Mouse (Mus musculus) heart, embryonic 15.5 days (tissue): ENCODE data around the gene Sppl2b. TPM values are rescaled to one million over a fixed set of nuclear protein-coding genes. Genes with fewer than 3 reads are reported as not detected.

ENCODE experiments used
- ATAC-seq: fragments of 200-750 bp; cut with Nextera tagmentation; replicated peaks from 2 replicates; pipeline ENCODE4 v1.8.0; 2017; ENCODE audit warnings: low read depth, moderate TSS enrichment; ENCODE audit not compliant: insufficient number of reproducible peaks, insufficient read depth, low FRiP score
- H3K27ac ChIP-seq: fragments of 300-500 bp; sonication (generic); 2 replicates; pipeline ENCODE4 v1.5.1; 2015; ENCODE audit warnings: mild to moderate bottlenecking, inconsistent platforms
- H3K27me3 ChIP-seq: fragments of 300-500 bp; sonication (generic); 2 replicates; pipeline ENCODE4 v1.6.1; 2015; ENCODE audit warnings: inconsistent platforms
- H3K36me3 ChIP-seq: fragments of 300-500 bp; sonication (generic); 2 replicates; pipeline ENCODE4 v1.6.1; 2015; ENCODE audit warnings: mild to moderate bottlenecking, inconsistent platforms
- H3K4me1 ChIP-seq: fragments of 300-500 bp; sonication (generic); replicated peaks from 2 replicates; pipeline ENCODE4 v1.6.1; 2015; ENCODE audit warnings: inconsistent platforms
- H3K4me2 ChIP-seq: fragments of 300-500 bp; sonication (generic); 2 replicates; pipeline ENCODE4 v1.6.1; 2015; ENCODE audit warnings: inconsistent platforms, mild to moderate bottlenecking, moderate library complexity
- H3K4me3 ChIP-seq: fragments of 300-500 bp; sonication (generic); 2 replicates; pipeline ENCODE4 v1.5.1; 2015; ENCODE audit warnings: mild to moderate bottlenecking, inconsistent platforms
- H3K9ac ChIP-seq: fragments of 300-500 bp; sonication (generic); 2 replicates; pipeline ENCODE4 v1.6.1; 2015; ENCODE audit warnings: mild to moderate bottlenecking, inconsistent platforms
- H3K9me3 ChIP-seq: fragments of 300-500 bp; sonication (generic); replicated peaks from 2 replicates; pipeline ENCODE4 v1.6.1; 2016; ENCODE audit warnings: inconsistent platforms
- WGBS: fragments of 180-500 bp; shearing (Covaris S2); methylation state at CpG from one replicate; pipeline ENCODE4 v1.1.7; 2015; ENCODE audit warnings: mixed read lengths; 5-methylcytosine and 5-hydroxymethylcytosine counted together
- polyA plus RNA-seq: library from polyadenylated mRNA; unstranded; fragments of >200 nt; fragmentation: Nextera tagmentation; extraction: Ambion mirVana; gene quantifications from 2 replicates; pipeline ENCODE4 v1.2.1, GENCODE M21; 2015

Sppl2b gene
- polyA plus RNA-seq, 1 experiment from 2014 or later = 23.1 TPM

DNA sequence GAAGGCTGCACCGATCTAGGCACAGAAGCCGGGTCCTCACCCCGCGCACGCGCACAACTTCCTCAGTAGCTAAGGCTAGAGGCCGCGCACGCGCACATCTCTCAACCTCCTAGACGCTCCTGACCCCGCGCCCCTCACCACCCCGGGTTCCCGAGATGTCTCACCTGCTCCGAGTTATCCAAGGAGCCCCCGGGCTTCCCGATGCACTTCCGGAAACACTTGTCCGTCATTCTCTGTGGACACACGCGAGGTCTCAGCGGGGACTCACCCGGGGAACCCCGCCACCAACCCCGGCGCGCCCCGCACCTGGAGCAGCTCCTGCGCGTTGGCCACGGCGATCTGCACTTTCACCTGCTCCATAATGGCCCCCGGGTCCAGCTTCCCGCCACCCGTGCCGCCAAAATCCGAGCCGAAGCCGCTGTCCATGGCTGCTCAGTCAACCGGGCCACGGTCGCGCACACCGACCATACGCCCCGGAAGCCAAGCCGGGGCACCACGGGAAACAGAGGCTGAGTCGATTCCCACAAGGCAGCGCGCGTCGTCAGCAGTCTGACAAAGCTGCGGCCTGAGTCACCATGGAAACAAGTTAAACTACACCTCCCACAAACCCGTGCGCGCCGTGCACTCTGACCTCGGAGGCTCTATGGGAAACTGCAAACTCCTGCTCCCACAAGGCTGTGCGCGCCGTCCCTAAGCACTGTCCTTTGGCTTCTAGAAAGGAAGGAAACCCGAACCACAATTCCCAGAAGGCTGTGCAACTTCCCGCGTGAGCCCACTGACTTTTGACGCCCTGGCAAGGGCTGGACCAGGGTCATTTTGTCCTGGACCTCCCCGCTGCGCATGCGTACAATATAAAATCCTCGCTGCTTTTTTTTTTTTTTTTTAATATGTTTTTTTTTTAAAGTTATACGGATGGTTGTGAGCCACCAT, 45.5 kb downstream of the Sppl2b start, which contains the start of gene Timm13:
TSS of gene Timm13 (minus strand) at position 652 of the 930 bp plus-strand sequence.
- under 1% methylated on average over 72 of the region's 72 CpGs for WGBS
- Histone ChIP-seq H3K27me3 (0 out of 2 replicates have a peak, but pooled peaks cover 5% of the 10 kb centered on the region), H3K36me3 (peaks cover 30% of the 10 kb centered on the region), H3K9ac (peak within 1 kb of the TSS; percentile 95), H3K4me2 (peak within 1 kb of the TSS; percentile 96), H3K4me3 (peak within 1 kb of the TSS; percentile 98), H3K9me3 (no peaks in the 10 kb centered on the region), H3K27ac (peak within 1 kb of the TSS; percentile 89), H3K4me1 (peaks cover 31% of the 10 kb centered on the region)
- peak; percentile 96 for ATAC-seq

DNA sequence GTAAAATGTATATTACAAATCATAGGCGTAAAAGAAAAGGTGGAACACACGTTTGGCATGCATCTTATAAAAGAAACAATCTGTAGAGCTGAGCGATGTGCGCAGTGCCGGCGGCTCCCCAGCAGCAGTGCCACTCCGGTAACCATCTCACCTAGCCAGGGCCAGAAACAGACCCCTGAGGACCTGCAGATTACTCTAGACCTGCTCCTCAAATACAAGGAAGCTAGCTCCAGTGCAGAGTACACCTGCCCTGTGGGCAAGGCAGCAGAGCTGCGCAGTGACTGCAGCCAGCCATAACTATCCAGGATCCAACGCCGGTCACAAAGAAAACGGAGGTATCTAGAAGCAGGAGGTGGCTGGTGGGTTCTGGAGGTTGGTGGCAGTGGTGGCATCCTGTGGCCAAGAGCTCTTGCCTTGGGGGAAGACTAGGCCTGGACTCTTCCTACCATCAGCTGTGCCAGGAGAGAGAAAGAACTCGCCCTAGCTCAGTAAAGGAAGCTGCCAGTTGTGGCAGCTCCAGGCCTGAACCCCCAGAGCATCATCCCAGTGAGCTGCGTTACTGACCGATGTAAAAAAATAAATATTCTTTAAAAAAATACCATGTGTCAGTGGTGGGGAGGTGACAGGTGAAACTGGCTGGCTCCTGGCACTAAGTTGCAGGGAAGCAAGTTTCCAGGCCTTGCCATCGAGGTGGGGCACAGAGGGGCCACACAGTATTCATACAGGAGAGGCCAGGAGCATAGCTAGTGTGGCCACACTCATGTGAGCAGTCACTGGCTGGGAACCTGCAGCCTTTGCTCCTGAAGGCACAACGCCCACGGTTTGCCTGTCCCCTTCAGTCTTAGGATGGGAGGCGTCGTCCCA, 46.6 kb downstream of the Sppl2b start:
- Histone ChIP-seq H3K27ac (peak overlapping the region; percentile 65), H3K9me3 (no peaks in the 10 kb centered on the region), H3K9ac (peak overlapping the region; percentile 38; the same call in 1 of the 2 replicates), H3K4me2 (peak overlapping the region; percentile 96), H3K4me3 (peak overlapping the region; percentile 98), H3K27me3 (0 out of 2 replicates have a peak, but pooled peaks cover 5% of the 10 kb centered on the region), H3K4me1 (peaks cover 31% of the 10 kb centered on the region), H3K36me3 (peaks cover 37% of the 10 kb centered on the region)
- ATAC-seq = no peak
- WGBS = 87% methylated on average over 19 of the region's 19 CpGs

DNA sequence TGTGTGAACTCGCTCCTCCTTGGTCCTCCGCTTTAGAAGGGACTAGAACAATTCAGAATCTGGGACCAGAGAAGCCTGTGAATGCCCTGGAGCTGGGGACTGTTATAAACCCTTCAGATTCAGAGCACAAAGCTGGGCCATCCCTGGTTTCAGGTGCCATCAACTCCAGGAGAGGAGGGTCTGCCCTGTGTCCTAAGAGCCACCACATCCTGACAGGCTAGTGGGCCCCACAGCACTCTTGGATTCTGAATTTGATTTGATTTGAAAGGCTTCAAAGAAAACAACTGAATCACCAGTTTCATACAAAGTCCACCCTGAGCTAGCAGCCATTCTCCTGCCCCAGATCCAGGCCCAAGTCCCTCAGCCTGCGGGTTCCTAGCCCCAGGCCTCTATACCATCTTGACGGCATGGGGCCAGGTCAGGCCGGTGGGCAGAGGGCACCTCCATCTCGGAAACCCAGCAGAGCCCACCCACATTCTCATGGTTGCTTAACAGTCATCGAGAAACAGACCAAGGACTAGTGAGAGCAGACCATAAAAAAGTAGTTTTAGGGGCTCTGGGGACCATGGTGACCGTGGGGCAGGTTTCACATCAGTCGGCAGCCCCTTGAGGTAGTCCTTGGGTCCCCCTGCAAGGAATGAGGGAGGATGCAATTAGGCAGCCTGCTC, 47.3 kb downstream of the Sppl2b start:
- Histone ChIP-seq H3K4me3 (no peak overlapping the region), H3K4me1 (peaks cover 31% of the 10 kb centered on the region), H3K4me2 (no peak overlapping the region), H3K27ac (no peak overlapping the region), H3K9me3 (no peaks in the 10 kb centered on the region), H3K27me3 (0 out of 2 replicates have a peak, but pooled peaks cover 5% of the 10 kb centered on the region), H3K9ac (no peak overlapping the region), H3K36me3 (peaks cover 40% of the 10 kb centered on the region)
- 91% methylated on average over 9 of the region's 9 CpGs for WGBS
- no peak for ATAC-seq

DNA sequence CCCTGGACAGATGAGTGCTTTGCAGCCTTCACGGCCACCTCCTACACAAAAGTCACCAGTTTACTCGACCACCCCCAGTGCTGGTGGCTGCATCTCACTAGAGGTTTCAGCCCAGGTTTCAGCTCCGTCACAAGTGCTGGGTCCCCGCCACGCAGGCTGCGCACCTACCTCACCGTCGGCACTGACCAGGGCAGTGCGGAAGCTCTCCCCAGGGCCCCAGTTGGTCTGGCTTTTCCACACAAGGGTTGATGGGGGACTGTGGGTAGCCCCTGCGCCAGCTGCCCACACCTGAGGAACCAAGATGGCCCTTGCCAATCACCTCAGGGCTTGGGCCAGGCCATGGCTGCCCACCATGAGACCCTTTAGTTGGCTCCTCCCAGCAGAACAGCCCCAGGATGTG, 48.2 kb downstream of the Sppl2b start:
- 92% methylated on average over 10 of the region's 10 CpGs for WGBS
- no peaks in the 10 kb centered on the region for H3K27me3 ChIP-seq
- H3K27ac ChIP-seq = no peak overlapping the region
- H3K9me3 ChIP-seq = no peaks in the 10 kb centered on the region
- no peak overlapping the region for H3K4me2 ChIP-seq
- no peak overlapping the region for H3K9ac ChIP-seq
- H3K4me1 ChIP-seq = peaks cover 25% of the 10 kb centered on the region
- peaks cover 49% of the 10 kb centered on the region for H3K36me3 ChIP-seq
- ATAC-seq = no peak
- H3K4me3 ChIP-seq = no peak overlapping the region

DNA sequence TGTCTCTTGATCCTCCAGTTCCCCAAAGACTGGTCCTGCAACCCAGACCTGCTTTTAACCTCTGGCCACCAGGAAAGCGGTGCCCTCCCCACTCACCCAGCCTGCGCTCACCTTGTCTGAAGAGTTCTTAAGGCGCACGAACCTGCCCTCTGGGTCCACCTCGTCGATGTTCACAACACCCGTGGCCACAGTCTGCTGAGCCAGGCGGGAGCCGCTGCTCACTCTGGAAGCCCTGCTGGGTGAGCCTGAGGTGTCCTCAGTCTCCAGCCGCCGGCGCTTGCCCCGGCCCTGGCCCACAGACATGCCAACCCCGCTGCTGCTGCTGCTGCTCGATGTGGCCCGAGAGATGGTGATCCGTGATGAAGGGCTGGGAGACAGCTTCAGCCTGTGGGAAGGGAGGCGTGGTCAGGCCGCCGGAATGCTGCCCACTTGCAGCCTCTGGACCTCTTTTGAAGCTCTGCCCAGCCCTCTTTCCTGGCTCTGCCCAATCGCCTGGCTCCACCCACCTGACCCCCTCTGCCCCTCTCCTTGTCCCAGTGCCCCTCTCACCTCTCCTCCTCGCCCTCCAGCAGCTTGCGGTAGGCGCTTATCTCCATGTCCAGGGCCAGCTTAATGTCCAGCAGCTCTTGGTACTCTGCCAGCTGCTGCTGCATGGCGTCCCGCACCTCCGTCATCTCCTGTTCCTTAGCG, 49.1 kb downstream of the Sppl2b start:
- Histone ChIP-seq H3K36me3 (peaks cover 55% of the 10 kb centered on the region), H3K27me3 (no peaks in the 10 kb centered on the region), H3K4me3 (no peak overlapping the region), H3K9me3 (no peaks in the 10 kb centered on the region), H3K4me1 (peaks cover 19% of the 10 kb centered on the region), H3K4me2 (no peak overlapping the region), H3K27ac (0 out of 2 replicates have a peak overlapping the region, but pooled peaks have one; percentile 24), H3K9ac (no peak overlapping the region)
- ATAC-seq = no peak
- 73% methylated on average over 28 of the region's 28 CpGs for WGBS

DNA sequence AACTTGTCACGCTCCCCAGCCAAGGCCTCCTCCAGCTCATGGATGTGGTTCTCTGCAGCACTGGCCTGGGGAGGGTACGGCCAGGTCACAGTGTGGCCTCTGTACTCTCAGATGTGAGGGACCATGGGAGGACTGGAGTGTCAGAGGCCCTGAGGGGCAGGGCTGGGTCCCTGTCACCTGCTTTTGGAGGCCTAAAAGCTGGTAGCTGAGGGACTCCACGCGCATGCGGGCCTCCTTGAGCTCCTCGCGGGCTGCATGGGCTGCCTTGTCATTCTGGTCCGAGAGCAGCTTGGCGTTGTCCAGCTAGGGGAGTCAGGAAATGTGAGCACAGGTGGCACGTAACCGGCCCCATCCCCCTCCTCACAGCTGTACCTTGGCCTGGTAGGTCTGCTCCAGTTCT, 49.6 kb downstream of the Sppl2b start:
- 85% methylated on average over 11 of the region's 11 CpGs for WGBS
- no peaks in the 10 kb centered on the region for H3K27me3 ChIP-seq
- no peak overlapping the region for H3K4me2 ChIP-seq
- no peak overlapping the region for H3K27ac ChIP-seq
- H3K4me1 ChIP-seq = peaks cover 14% of the 10 kb centered on the region
- H3K4me3 ChIP-seq = no peak overlapping the region
- H3K9me3 ChIP-seq = no peaks in the 10 kb centered on the region
- no peak for ATAC-seq
- H3K9ac ChIP-seq = no peak overlapping the region
- peaks cover 60% of the 10 kb centered on the region for H3K36me3 ChIP-seq

DNA sequence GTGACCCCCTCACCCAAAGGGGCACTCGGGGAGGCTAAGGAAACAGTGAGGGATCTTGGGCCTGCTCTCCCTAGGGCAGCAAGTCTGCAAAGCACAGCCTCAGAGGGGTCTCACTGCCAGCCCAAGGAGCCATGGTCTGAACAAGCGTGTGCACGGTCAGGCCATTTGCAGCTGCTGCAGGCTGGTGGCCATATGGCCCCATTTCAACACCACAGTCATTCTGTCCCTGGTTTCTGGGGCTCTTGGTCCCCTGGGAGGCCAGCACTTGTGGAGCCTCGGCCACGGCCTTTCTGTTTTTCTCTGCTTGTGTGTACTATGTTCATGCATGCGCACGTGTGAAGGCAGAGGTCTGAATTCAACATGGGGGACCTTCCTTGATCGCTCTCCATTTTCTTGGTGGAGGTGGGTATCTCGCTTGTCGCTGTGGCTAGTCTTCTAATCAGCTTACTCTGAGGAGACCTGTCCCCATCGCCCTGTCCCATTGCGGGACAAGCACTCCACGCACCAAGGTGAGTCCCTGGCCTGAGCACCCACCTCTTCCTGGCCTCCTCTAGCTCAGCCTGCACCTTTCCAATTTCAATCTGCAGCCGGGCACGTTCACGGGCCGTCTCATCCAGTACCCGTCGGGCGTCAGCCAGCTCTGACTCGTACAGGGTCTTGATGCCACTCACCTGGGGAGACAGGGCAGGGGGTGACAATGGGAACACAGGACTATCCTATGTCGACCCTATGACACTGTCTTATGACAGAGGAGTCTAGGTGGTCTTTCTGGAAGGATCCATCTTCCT, 54.5 kb downstream of the Sppl2b start:
- peaks cover 43% of the 10 kb centered on the region for H3K36me3 ChIP-seq
- no peak for ATAC-seq
- WGBS = 94% methylated on average over 22 of the region's 22 CpGs

DNA sequence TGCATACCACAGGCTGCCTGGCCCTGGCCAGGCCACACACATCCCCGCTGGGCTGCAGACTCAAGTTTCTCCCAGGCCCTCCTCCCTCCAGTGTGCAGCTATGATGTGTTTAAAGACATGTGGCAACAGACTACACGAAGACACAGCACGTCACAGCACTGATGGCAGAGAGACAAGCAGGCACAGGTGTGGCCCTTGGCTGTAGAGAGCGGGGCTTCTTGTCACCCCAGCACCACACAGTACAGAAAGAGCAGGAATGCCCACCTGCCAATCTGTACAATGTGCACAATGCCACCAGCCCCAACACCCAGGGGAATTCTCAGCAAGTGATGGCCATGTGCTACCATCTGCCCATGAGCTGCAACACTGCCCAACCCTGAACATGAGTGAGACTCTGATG, 56.3 kb downstream of the Sppl2b start:
- peaks cover 28% of the 10 kb centered on the region for H3K36me3 ChIP-seq
- no peak overlapping the region for H3K4me2 ChIP-seq

More for the DNA sequence above, 54.5 kb downstream of the Sppl2b start:
- H3K4me3 ChIP-seq = no peak overlapping the region
- no peak overlapping the region for H3K4me2 ChIP-seq
- peaks cover 7% of the 10 kb centered on the region; the same call in 1 of the 2 replicates for H3K4me1 ChIP-seq
- H3K9me3 ChIP-seq = no peaks in the 10 kb centered on the region
- no peaks in the 10 kb centered on the region for H3K27me3 ChIP-seq
- H3K9ac ChIP-seq = no peak overlapping the region
- no peak overlapping the region for H3K27ac ChIP-seq

DNA sequence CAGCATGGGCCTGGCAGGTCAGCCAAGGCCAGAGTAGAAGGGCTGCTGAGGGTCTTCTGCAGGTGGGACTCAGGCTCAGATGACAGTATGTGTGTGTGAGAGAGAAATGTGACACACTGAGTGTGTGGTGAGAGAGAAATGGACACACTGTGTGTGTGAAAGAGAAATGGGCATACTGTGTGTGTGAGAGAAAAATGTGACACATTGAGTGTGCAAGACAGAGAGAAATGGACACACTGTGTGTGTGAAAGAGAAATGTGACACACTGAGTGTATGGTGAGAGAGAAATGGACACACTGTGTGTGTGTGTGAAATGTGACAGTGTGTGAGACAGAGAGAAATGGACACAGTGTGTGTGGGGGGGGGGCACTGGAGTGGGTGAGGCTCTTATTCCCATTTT, 56.8 kb downstream of the Sppl2b start:
- H3K9me3 ChIP-seq = no peaks in the 10 kb centered on the region
- H3K4me3 ChIP-seq = no peak overlapping the region
- H3K27me3 ChIP-seq = no peaks in the 10 kb centered on the region
- H3K9ac ChIP-seq = no peak overlapping the region
- no peak for ATAC-seq
- no peak overlapping the region for H3K27ac ChIP-seq
- H3K36me3 ChIP-seq = peaks cover 28% of the 10 kb centered on the region
- peaks cover 14% of the 10 kb centered on the region for H3K4me1 ChIP-seq
- H3K4me2 ChIP-seq = no peak overlapping the region

More for the DNA sequence above, 56.3 kb downstream of the Sppl2b start:
- H3K9ac ChIP-seq = no peak overlapping the region
- peaks cover 11% of the 10 kb centered on the region for H3K4me1 ChIP-seq
- no peak overlapping the region for H3K27ac ChIP-seq
- no peak for ATAC-seq
- H3K27me3 ChIP-seq = no peaks in the 10 kb centered on the region
- H3K9me3 ChIP-seq = no peaks in the 10 kb centered on the region
- no peak overlapping the region for H3K4me3 ChIP-seq
- WGBS = 92% methylated on average over 4 of the region's 4 CpGs
